ENCODE assay signal across 8 mouse cellular contexts in genomic region chr3:97609201-97609844, GRCm38 (mm10). TPM values are rescaled to one million over a fixed set of nuclear protein-coding genes. Genes with fewer than 3 reads are reported as not detected.
DNase-seq lines count a peak whose midpoint lies in the region; ATAC-seq and TF ChIP-seq lines count a peak whose summit lies in the region.

No protein-coding gene starts in this region.

- peak overlapping the region; percentile 55 for H3K4me2 ChIP-seq in forebrain, embryonic 13.5 days
- peak overlapping the region; percentile 83 for H3K4me2 ChIP-seq in intestine, embryonic 16.5 days (ENCODE audit: low read depth, low read length)
- H3K4me2 ChIP-seq in lung, embryonic 14.5 days: peak overlapping the region; percentile 87

- no peaks in the 10 kb centered on the region for H3K9me3 ChIP-seq in forebrain, embryonic 13.5 days (replicated peaks)
- H3K9me3 ChIP-seq in intestine, embryonic 16.5 days (ENCODE audit: control insufficient read depth, low read length): no peaks in the 10 kb centered on the region
- H3K9me3 ChIP-seq in lung, embryonic 14.5 days (ENCODE audit: low read depth, low read length): no peaks in the 10 kb centered on the region

- WGBS in forebrain, embryonic 13.5 days: 3% methylated on average over 20 of the region's 20 CpGs
- 4% methylated on average over 20 of the region's 20 CpGs for WGBS in intestine, embryonic 16.5 days
- WGBS in lung, embryonic 14.5 days: 4% methylated on average over 20 of the region's 20 CpGs

- H3K4me3 ChIP-seq in brown adipose tissue, adult 24 weeks (ENCODE audit: insufficient read depth, low read depth, low read length): peak overlapping the region; percentile 94
- H3K4me3 ChIP-seq in forebrain, embryonic 13.5 days: peak overlapping the region; percentile 79
- peak overlapping the region; percentile 91 for H3K4me3 ChIP-seq in intestine, embryonic 16.5 days (ENCODE audit: low read length)
- H3K4me3 ChIP-seq in lung, embryonic 14.5 days (ENCODE audit: low read depth, low read length): peak overlapping the region; percentile 69

- H3K36me3 ChIP-seq in forebrain, embryonic 13.5 days (ENCODE audit: poor library complexity, severe bottlenecking): no peaks in the 10 kb centered on the region
- no peaks in the 10 kb centered on the region for H3K36me3 ChIP-seq in intestine, embryonic 16.5 days (ENCODE audit: control insufficient read depth, insufficient read depth, low read length)
- no peaks in the 10 kb centered on the region for H3K36me3 ChIP-seq in lung, embryonic 14.5 days (ENCODE audit: insufficient read depth)

- ATAC-seq in forebrain, embryonic 13.5 days: peak; percentile 3; the same call in 1 of the 2 replicates
- peak; percentile 11 for ATAC-seq in intestine, embryonic 16.5 days
- peak; percentile 12 for ATAC-seq in lung, embryonic 14.5 days (ENCODE audit: insufficient read depth)

- peaks cover 3% of the 10 kb centered on the region; the same call in 1 of the 2 replicates for H3K4me1 ChIP-seq in brown adipose tissue, adult 24 weeks (ENCODE audit: control insufficient read depth, insufficient read depth, insufficient read length, low read length)
- H3K4me1 ChIP-seq in forebrain, embryonic 13.5 days: peaks cover 7% of the 10 kb centered on the region; the same call in 1 of the 2 replicates
- peaks cover 7% of the 10 kb centered on the region for H3K4me1 ChIP-seq in intestine, embryonic 16.5 days (ENCODE audit: control insufficient read depth, insufficient read depth, low read length)
- H3K4me1 ChIP-seq in lung, embryonic 14.5 days (ENCODE audit: insufficient read depth): 0 out of 2 replicates have a peak, but pooled peaks cover 3% of the 10 kb centered on the region

- H3K27me3 ChIP-seq in forebrain, embryonic 13.5 days: 0 out of 2 replicates have a peak, but pooled peaks cover 4% of the 10 kb centered on the region
- H3K27me3 ChIP-seq in intestine, embryonic 16.5 days (replicated peaks; ENCODE audit: control insufficient read depth, insufficient read depth, low read length): no peaks in the 10 kb centered on the region
- H3K27me3 ChIP-seq in lung, embryonic 14.5 days (ENCODE audit: insufficient read depth, low read length): no peaks in the 10 kb centered on the region

- peak overlapping the region; percentile 90 for H3K9ac ChIP-seq in forebrain, embryonic 13.5 days
- H3K9ac ChIP-seq in intestine, embryonic 16.5 days (ENCODE audit: low read depth, low read length): peak overlapping the region; percentile 94
- H3K9ac ChIP-seq in lung, embryonic 14.5 days: peak overlapping the region; percentile 73

- peak overlapping the region; percentile 83 for H3K27ac ChIP-seq in brown adipose tissue, adult 24 weeks (replicated peaks; ENCODE audit: low read depth, low read length)
- H3K27ac ChIP-seq in forebrain, embryonic 13.5 days: peak overlapping the region; percentile 90
- H3K27ac ChIP-seq in intestine, embryonic 16.5 days (ENCODE audit: low read length): peak overlapping the region; percentile 95
- peak overlapping the region; percentile 92; the same call in 1 of the 2 replicates for H3K27ac ChIP-seq in lung, embryonic 14.5 days (ENCODE audit: low read depth)

- peak; percentile 60 for TF ChIP-seq CTCF in lung, embryonic 14.5 days (IDR thresholded peaks at IDR 0.05; ENCODE audit: low read depth)

- DNase-seq in gastrocnemius, adult 18-20 months (ENCODE audit: low spot score): peak; percentile 25
- no peak for DNase-seq in gastrocnemius, adult 8-10 months (ENCODE audit: low spot score in 2 of 2)
- DNase-seq in lung, embryonic 14.5 days: peak; percentile 39
- peak; percentile 45 for DNase-seq in retina, embryonic 14.5 days (ENCODE audit: low spot score)
- DNase-seq in frontal cortex, adult 2 months (ENCODE audit: extremely low spot score in 1 of 2, low spot score in 1 of 2): no peak

RNA-seq across cellular contexts. Expression of gene Chd1l, which starts 0.7 kb away (rescaled TPM):
- 10 to 100 TPM; 11.0 to 11.1 TPM for total RNA-seq in gastrocnemius, adult 18-20 months (2021)
- 10 to 100 TPM in 3 of 4 experiments, 1 to 10 TPM in 1; 9.4 to 11.6 (median 11.1) TPM for total RNA-seq in gastrocnemius, adult 8-10 months (2022)
- 7.8 and 8.6 TPM in 2 replicates for polyA plus RNA-seq in brown adipose tissue, adult 24 weeks (2012; ENCODE audit: insufficient read depth, insufficient read length, missing spikeins)
- polyA plus RNA-seq in forebrain, embryonic 13.5 days (2015; fragmentation: Nextera tagmentation; extraction: Ambion mirVana): 10.6 and 11.9 TPM in 2 replicates
- 17.1 and 17.3 TPM in 2 replicates for polyA plus RNA-seq in intestine, embryonic 16.5 days (2015; fragmentation: Nextera tagmentation; extraction: Ambion mirVana)
- polyA plus RNA-seq in lung, embryonic 14.5 days (2014; fragmentation: Nextera tagmentation; extraction: Ambion mirVana): 16.5 and 16.6 TPM in 2 replicates
- 7.1 and 7.8 TPM in 2 replicates for polyA plus RNA-seq in frontal cortex, adult 2 months (2012; rRNA removed)

RNA-seq across cellular contexts. Expression of gene Fmo5, which starts 19.3 kb away (rescaled TPM):
- 1 to 10 TPM; 5.7 to 6.5 TPM for total RNA-seq in gastrocnemius, adult 18-20 months (2021)
- total RNA-seq in gastrocnemius, adult 8-10 months (2022): 1 to 10 TPM; 5.9 to 7.6 (median 7.5) TPM
- 10.9 and 19.2 TPM in 2 replicates for polyA plus RNA-seq in brown adipose tissue, adult 24 weeks (2012; ENCODE audit: insufficient read depth, insufficient read length, missing spikeins)
- 0.39 and 0.43 TPM in 2 replicates for polyA plus RNA-seq in forebrain, embryonic 13.5 days (2015; fragmentation: Nextera tagmentation; extraction: Ambion mirVana)
- polyA plus RNA-seq in intestine, embryonic 16.5 days (2015; fragmentation: Nextera tagmentation; extraction: Ambion mirVana): 50.4 and 57.8 TPM in 2 replicates
- polyA plus RNA-seq in lung, embryonic 14.5 days (2014; fragmentation: Nextera tagmentation; extraction: Ambion mirVana): 1.2 and 1.4 TPM in 2 replicates
- polyA plus RNA-seq in frontal cortex, adult 2 months (2012; rRNA removed): 2.5 and 3.3 TPM in 2 replicates

RNA-seq across cellular contexts. Expression of gene Prkab2, which starts 48.7 kb away (rescaled TPM):
- 100 to 1,000 TPM; 192 to 194 TPM for total RNA-seq in gastrocnemius, adult 18-20 months (2021)
- 100 to 1,000 TPM; 206 to 278 (median 246) TPM for total RNA-seq in gastrocnemius, adult 8-10 months (2022)
- 4.3 and 9.1 TPM in 2 replicates for polyA plus RNA-seq in brown adipose tissue, adult 24 weeks (2012; ENCODE audit: insufficient read depth, insufficient read length, missing spikeins)
- polyA plus RNA-seq in forebrain, embryonic 13.5 days (2015; fragmentation: Nextera tagmentation; extraction: Ambion mirVana): 5.6 and 6.8 TPM in 2 replicates
- polyA plus RNA-seq in intestine, embryonic 16.5 days (2015; fragmentation: Nextera tagmentation; extraction: Ambion mirVana): 5.5 and 5.8 TPM in 2 replicates
- polyA plus RNA-seq in lung, embryonic 14.5 days (2014; fragmentation: Nextera tagmentation; extraction: Ambion mirVana): 4.4 and 4.6 TPM in 2 replicates
- polyA plus RNA-seq in frontal cortex, adult 2 months (2012; rRNA removed): 25.0 and 26.1 TPM in 2 replicates

Comparison
In these comparisons a context has a peak if more than half of its experiments do, and no peak if none do; other contexts are left out.
1. DNase-seq: peak in gastrocnemius, adult 18-20 months (single experiment), lung, embryonic 14.5 days (single experiment) and retina, embryonic 14.5 days (single experiment); none in gastrocnemius, adult 8-10 months (0 of 2) and frontal cortex, adult 2 months (0 of 2).
2. Peak in every context shown above with its lines, with median percentiles within 50 percentile points of each other: H3K27ac ChIP-seq, H3K4me3 ChIP-seq, ATAC-seq, H3K4me2 ChIP-seq and H3K9ac ChIP-seq.